Mouse (Mus musculus): ENCODE results near the gene Gtf2ird1.

DNA sequence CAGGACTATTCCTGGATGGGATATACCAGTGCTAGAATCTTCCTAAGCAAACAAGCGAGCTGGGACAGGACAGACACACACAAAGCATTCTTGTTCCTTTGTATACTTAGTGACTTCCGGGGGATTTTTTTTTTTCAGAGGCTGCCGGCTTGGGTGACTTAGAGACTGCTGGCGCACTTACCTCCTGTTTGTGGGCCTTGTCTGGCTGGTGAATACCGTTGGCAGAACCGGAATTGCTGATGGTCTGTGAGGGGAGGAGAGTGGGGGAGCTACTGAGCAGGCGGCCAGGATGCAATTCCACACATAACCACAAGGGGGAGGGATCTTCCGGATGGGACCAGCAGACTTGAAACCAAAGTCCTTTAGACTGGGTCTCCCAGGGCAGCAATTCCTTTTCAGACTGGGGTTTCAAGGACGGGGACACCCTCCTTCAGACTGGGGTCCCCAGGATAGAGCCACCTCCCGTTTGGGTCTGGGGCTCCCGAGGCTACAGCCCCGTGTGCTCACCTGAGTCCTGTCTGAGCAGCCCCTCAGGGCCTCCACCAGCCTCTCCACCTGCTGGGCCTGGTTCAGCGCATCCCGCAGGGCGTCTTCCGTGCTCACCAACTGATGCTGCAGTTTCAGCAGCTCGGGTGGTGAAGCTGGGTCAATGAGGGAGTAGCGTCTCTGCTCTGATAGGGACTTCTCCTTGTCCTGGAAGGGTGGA lies 35.3 kb upstream of the Gtf2ird1 start:
- TF ChIP-seq POLR2A (IDR thresholded peaks at IDR 0.05; ENCODE audit: borderline replicate concordance, low read depth, low read length) (no peak), CTCF (IDR thresholded peaks at IDR 0.05; ENCODE audit: low read depth, low read length) (peak; percentile 70)

Data from bone marrow macrophage, adult 2 months (primary cell).